Mouse (Mus musculus): ENCODE data around the gene Zfp362. TPM values are rescaled to one million over a fixed set of nuclear protein-coding genes. Genes with fewer than 3 reads are reported as not detected.

Zfp362 gene
- polyA plus RNA-seq (2016; fragmentation: Nextera tagmentation; extraction: Ambion mirVana): 20.7 and 35.9 TPM in 2 replicates

DNA sequence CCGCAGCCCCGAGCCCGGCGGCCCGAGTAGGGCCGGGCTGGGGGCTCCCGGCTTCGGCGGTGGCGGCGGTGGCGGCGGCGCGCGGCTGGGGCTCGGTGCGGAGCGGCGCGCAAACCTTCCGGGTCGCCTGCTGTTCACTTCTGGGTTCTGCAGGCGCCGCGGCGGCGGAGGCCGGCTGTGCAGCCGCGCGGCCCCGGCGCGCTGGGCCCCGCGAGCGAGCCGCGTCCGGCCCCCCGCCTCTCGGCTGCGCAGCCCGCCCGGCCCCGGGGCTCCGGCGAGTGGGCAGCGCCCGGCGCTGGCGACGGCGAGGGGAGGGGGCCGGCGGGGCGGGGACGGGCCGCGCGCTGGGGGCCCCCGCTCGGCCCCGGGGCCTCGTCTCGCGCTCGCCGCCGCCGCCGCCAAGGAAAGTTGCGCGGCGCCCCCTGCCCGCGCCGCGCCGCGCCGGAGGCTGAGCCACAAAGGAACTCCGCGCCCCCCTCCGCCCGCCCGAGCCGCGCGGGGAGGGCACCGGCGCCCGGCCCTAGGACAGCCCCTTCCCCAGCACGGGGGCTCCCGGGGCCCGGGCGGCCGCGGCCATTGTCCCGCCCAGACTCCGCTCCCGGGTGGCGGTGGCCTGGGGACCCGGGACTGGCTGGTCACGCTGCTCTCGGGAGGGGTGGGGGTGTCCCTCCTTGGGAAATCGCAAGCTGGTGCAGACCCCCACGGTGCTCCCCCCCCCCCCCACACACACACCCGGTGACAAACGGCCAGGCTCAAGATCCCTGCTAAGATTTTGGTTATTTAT is at the start of gene Zfp362:
Zfp362 (minus strand) TSS at position 3 of the 784 bp plus-strand sequence.
- Histone ChIP-seq H3K4me3 (peak within 1 kb of the TSS; percentile 88), H3K9me3 (no peaks in the 10 kb centered on the region), H3K27me3 (ENCODE audit: insufficient read depth, poor library complexity, severe bottlenecking) (no peaks in the 10 kb centered on the region), H3K4me1 (peaks cover 47% of the 10 kb centered on the region), H3K27ac (peak within 1 kb of the TSS; percentile 97), H3K36me3 (peaks cover 2% of the 10 kb centered on the region; the same call in 1 of the 2 replicates)
- DNase-seq (ENCODE audit: low spot score): no peak
- WGBS: 5% methylated on average over 85 of the region's 111 CpGs

GRCm38 (mm10) chr4:128855613-128856040 is 49.8 kb upstream of the Zfp362 start:
- no peak for DNase-seq (ENCODE audit: low spot score)
- Histone ChIP-seq H3K4me1 (peaks cover 20% of the 10 kb centered on the region; the same call in 1 of the 2 replicates), H3K9me3 (no peaks in the 10 kb centered on the region), H3K4me3 (no peak overlapping the region; the same call in 1 of the 2 replicates), H3K36me3 (no peaks in the 10 kb centered on the region), H3K27me3 (ENCODE audit: insufficient read depth, poor library complexity, severe bottlenecking) (no peaks in the 10 kb centered on the region), H3K27ac (no peak overlapping the region)
- 58% methylated on average over 4 of the region's 4 CpGs for WGBS

GRCm38 (mm10) chr4:128853117-128853516 is 47.3 kb upstream of the Zfp362 start:
- Histone ChIP-seq H3K4me3 (no peak overlapping the region), H3K27me3 (ENCODE audit: insufficient read depth, poor library complexity, severe bottlenecking) (no peaks in the 10 kb centered on the region), H3K36me3 (no peaks in the 10 kb centered on the region), H3K9me3 (no peaks in the 10 kb centered on the region), H3K27ac (no peak overlapping the region), H3K4me1 (peaks cover 20% of the 10 kb centered on the region; the same call in 1 of the 2 replicates)
- 82% methylated on average over 11 of the region's 11 CpGs for WGBS
- peak; percentile 41 for DNase-seq (ENCODE audit: low spot score)

DNA sequence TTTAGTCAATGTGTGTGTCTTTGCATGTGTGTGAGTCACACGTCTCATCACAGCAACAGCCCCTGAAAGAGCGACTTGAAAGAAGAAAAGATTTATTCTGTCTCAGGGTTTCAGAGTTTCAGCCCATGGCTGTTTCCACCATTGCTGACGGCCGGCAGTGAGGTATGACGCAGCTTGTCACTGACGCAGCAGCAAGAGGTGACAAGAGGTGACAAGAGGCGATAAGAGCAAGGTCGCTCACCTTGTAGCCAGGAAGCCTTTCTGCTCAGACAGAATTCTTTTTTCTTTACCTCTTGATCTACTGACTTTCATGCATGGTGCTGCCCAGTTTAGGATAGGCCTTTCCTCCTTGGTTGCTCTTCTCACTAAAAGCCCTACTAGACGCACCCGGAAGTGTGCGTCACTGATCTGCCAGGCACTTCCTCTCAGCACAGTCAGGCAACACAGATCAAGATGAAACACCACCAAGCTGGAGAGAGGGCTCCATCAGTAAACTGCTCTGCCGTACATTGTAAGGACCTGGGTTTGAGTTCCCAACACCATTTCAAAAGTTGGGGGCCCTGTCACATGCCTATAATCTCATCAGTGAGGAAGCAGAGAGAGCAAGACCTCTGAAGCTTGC is 46.5 kb upstream of the Zfp362 start:
- Histone ChIP-seq H3K4me3 (no peak overlapping the region), H3K4me1 (peaks cover 15% of the 10 kb centered on the region; the same call in 1 of the 2 replicates), H3K27ac (no peak overlapping the region), H3K9me3 (no peaks in the 10 kb centered on the region), H3K36me3 (no peaks in the 10 kb centered on the region), H3K27me3 (ENCODE audit: insufficient read depth, poor library complexity, severe bottlenecking) (no peaks in the 10 kb centered on the region)
- DNase-seq (ENCODE audit: low spot score): peak; percentile 71
- 53% methylated on average over 12 of the region's 12 CpGs for WGBS

DNA sequence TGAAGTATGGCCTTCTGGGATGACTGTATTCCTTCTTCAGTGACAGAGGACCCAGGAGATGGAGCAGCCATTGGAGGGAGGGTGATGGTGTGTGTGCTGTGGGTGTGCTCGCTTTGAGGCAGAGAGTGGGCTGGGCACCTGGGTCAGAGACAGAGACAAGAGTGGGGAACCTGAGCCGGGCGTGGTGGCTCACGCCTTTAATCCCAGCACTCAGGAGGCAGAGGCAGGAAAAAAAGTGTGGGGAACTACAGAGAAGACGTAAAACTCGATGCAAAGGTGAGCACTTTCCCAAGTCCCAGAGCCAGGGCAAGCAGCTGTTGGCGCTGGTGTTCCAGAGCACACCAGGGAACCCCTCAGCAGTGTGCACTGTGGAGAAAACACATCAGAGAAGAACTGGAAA is 43.8 kb upstream of the Zfp362 start:
- H3K36me3 ChIP-seq: no peaks in the 10 kb centered on the region
- no peak overlapping the region for H3K4me3 ChIP-seq
- H3K27ac ChIP-seq: no peak overlapping the region
- peak; percentile 66 for DNase-seq (ENCODE audit: low spot score)
- no peaks in the 10 kb centered on the region for H3K9me3 ChIP-seq
- H3K4me1 ChIP-seq: peaks cover 16% of the 10 kb centered on the region
- H3K27me3 ChIP-seq (ENCODE audit: insufficient read depth, poor library complexity, severe bottlenecking): no peaks in the 10 kb centered on the region
- 74% methylated on average over 7 of the region's 7 CpGs for WGBS

DNA sequence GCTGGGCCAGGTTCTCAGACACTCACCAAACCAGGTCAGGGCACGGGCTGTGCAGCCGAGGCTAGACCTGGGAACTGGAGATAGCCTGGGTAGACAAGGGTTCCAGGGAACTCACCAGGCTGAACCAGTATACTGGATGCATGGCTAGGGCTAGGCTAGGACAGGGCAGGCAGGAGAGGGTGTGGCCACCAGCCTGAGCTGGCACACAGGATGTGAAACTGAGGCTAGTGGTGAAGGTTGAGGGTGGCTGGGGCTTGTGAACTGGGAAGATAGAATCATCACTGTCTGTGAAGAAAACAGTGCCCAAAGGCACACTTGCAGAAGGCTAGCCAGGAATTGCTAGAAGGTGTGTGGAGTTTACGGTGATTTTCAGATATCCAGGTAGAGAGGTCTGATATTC is 43.1 kb upstream of the Zfp362 start:
- H3K9me3 ChIP-seq: no peaks in the 10 kb centered on the region
- no peaks in the 10 kb centered on the region for H3K27me3 ChIP-seq (ENCODE audit: insufficient read depth, poor library complexity, severe bottlenecking)
- H3K4me1 ChIP-seq: peaks cover 24% of the 10 kb centered on the region
- 85% methylated on average over 3 of the region's 3 CpGs for WGBS
- no peak overlapping the region for H3K4me3 ChIP-seq
- no peak for DNase-seq (ENCODE audit: low spot score)
- no peaks in the 10 kb centered on the region for H3K36me3 ChIP-seq
- H3K27ac ChIP-seq: no peak overlapping the region

- peaks cover 32% of the 10 kb centered on the region for H3K4me1 ChIP-seq
- WGBS: 70% methylated on average over 12 of the region's 12 CpGs
- no peaks in the 10 kb centered on the region for H3K36me3 ChIP-seq
- no peak overlapping the region for H3K4me3 ChIP-seq
- DNase-seq (ENCODE audit: low spot score): no peak
- no peaks in the 10 kb centered on the region for H3K9me3 ChIP-seq
- H3K27ac ChIP-seq: 0 out of 2 replicates have a peak overlapping the region, but pooled peaks have one; percentile 29
- no peaks in the 10 kb centered on the region for H3K27me3 ChIP-seq (ENCODE audit: insufficient read depth, poor library complexity, severe bottlenecking)
Observed at GRCm38 (mm10) chr4:128845367-128845973, 39.6 kb upstream of the Zfp362 start.

DNA sequence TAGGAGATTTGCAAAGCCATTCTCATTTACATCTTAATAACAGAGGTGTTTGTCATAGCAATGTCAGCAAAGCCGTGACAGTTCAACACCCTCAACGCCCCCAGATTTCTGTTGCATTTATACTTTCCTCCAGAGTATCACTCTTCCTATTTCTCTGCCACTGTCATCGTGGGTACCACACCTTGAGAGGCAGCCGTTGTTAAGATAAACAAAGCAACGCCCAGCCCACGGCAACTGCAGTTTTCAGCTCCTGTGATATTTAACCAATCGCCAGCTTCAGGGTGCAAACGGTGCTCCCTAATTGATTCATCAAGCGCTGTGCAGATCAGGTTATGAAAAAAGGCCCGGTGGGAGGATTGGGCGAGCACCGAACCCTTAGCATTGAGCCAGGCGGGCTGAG is 38.7 kb upstream of the Zfp362 start:
- H3K4me1 ChIP-seq: peaks cover 41% of the 10 kb centered on the region
- H3K36me3 ChIP-seq: no peaks in the 10 kb centered on the region
- 41% methylated on average over 13 of the region's 13 CpGs for WGBS
- H3K9me3 ChIP-seq: no peaks in the 10 kb centered on the region
- DNase-seq (ENCODE audit: low spot score): no peak
- H3K27ac ChIP-seq: no peak overlapping the region
- H3K4me3 ChIP-seq: no peak overlapping the region
- H3K27me3 ChIP-seq (ENCODE audit: insufficient read depth, poor library complexity, severe bottlenecking): no peaks in the 10 kb centered on the region

DNA sequence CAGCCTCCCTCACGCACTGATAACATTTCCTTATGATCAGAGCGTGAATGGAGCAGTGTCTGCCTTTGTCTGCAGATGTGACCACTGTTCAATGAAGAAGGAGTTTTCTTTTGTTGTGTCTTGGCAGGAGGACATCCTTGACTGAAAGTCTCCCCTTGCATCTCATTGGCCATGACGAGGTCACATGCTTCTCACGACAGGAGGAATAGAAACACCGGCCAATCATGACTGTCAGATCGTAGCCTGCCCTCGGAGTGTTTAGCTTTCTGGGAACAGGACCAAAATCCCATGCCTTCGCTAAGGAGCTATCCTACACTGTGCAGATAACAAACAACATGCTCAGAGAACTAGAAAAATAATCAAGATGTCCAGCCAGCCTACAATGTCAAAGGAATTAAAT is 35.4 kb upstream of the Zfp362 start:
- 66% methylated on average over 8 of the region's 8 CpGs for WGBS
- Histone ChIP-seq H3K9me3 (no peaks in the 10 kb centered on the region), H3K4me1 (peaks cover 55% of the 10 kb centered on the region), H3K27ac (peak overlapping the region; percentile 83; the same call in 1 of the 2 replicates), H3K36me3 (no peaks in the 10 kb centered on the region), H3K4me3 (no peak overlapping the region), H3K27me3 (ENCODE audit: insufficient read depth, poor library complexity, severe bottlenecking) (no peaks in the 10 kb centered on the region)
- no peak for DNase-seq (ENCODE audit: low spot score)

DNA sequence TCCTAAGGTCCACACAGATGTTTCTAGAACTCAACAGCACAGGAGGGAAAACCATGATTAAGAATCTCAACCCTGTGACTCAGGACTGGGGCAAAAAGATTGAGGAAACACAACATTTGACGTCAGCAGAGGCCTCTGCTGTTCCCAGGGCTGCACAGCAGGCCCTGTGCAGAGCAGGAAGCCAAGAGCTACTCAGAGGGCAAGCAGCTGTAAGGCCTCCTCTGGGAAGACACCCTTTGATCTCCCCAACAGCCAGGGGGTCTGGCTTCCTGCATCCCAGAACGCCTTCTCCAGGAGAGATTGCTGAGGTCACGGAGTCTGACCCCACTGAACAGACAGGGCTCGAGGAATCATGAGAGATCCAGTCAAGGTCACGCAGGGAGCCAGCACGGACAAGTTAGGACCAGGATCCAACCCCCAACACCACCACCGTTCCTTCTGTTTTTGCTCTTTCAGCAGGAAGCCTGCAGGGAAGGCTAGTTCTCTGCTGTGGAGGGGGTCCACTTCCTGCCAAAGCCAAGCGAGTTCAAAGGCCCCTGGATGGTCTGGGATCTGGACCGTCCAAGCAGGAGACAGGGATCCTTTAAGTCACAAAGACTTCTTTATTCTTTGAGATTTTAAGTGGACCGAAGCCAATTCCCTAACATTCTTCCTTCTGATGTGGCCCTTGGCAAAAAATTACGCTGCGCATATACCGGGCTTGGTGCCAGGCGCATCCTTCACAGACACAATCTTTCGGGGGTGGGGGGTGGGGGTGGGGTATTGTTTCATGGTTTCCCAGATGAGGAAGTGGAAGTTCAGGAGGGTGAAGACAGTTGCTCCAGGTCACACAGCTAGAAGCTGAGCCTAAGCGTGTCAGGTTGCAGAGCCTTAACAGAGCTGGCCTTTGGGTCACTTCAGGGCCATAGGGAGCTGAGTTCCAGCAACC is 34.2 kb upstream of the Zfp362 start:
- Histone ChIP-seq H3K4me3 (no peak overlapping the region), H3K4me1 (peaks cover 54% of the 10 kb centered on the region), H3K36me3 (no peaks in the 10 kb centered on the region), H3K27ac (peak overlapping the region; percentile 83), H3K9me3 (no peaks in the 10 kb centered on the region), H3K27me3 (ENCODE audit: insufficient read depth, poor library complexity, severe bottlenecking) (no peaks in the 10 kb centered on the region)
- peak; percentile 88 for DNase-seq (ENCODE audit: low spot score)
- 34% methylated on average over 16 of the region's 16 CpGs for WGBS

- Histone ChIP-seq H3K36me3 (no peaks in the 10 kb centered on the region), H3K27ac (0 out of 2 replicates have a peak overlapping the region, but pooled peaks have one; percentile 36)
- WGBS: 39% methylated on average over 5 of the region's 5 CpGs
Observed at GRCm38 (mm10) chr4:128838202-128838601, 32.4 kb upstream of the Zfp362 start.

GRCm38 (mm10) chr4:128824131-128824530 is 18.3 kb upstream of the Zfp362 start:
- H3K27ac ChIP-seq: no peak overlapping the region
- no peaks in the 10 kb centered on the region for H3K9me3 ChIP-seq
- H3K4me1 ChIP-seq: no peaks in the 10 kb centered on the region
- H3K36me3 ChIP-seq: no peaks in the 10 kb centered on the region
- no peak for DNase-seq (ENCODE audit: low spot score)
- no peaks in the 10 kb centered on the region for H3K27me3 ChIP-seq (ENCODE audit: insufficient read depth, poor library complexity, severe bottlenecking)
- 53% methylated on average over 3 of the region's 3 CpGs for WGBS
- no peak overlapping the region for H3K4me3 ChIP-seq

More at GRCm38 (mm10) chr4:128838202-128838601, 32.4 kb upstream of the Zfp362 start:
- DNase-seq (ENCODE audit: low spot score): no peak
- no peaks in the 10 kb centered on the region for H3K27me3 ChIP-seq (ENCODE audit: insufficient read depth, poor library complexity, severe bottlenecking)
- peaks cover 37% of the 10 kb centered on the region for H3K4me1 ChIP-seq
- no peak overlapping the region for H3K4me3 ChIP-seq
- H3K9me3 ChIP-seq: no peaks in the 10 kb centered on the region
